Mouse (Mus musculus) kidney, postnatal 0 days (tissue): ENCODE results near the gene Naa40. TPM values are rescaled to one million over a fixed set of nuclear protein-coding genes. Genes with fewer than 3 reads are reported as not detected.

Experiments
- ATAC-seq: fragments of 200-750 bp; cut with Nextera tagmentation; replicated peaks from 2 replicates; pipeline ENCODE4 v1.8.0; 2017; ENCODE audit warnings: low read depth, moderate number of reproducible peaks, moderate TSS enrichment, moderate library complexity; ENCODE audit not compliant: low FRiP score
- DNase-seq: peaks from one replicate; pipeline ENCODE4 v3.0.0-alpha.2; 2016; ENCODE audit warnings: low spot score
- H3K27ac ChIP-seq: fragments of 300-500 bp; sonication (generic); 2 replicates; pipeline ENCODE4 v1.5.1; 2014; ENCODE audit warnings: mild to moderate bottlenecking
- H3K27me3 ChIP-seq: fragments of 300-500 bp; sonication (generic); 2 replicates; pipeline ENCODE4 v1.6.1; 2014; ENCODE audit warnings: low read length, mixed read lengths; ENCODE audit not compliant: insufficient read depth
- H3K36me3 ChIP-seq: fragments of 300-500 bp; sonication (generic); 2 replicates; pipeline ENCODE4 v1.6.1; 2014; ENCODE audit warnings: low read length, mixed read lengths; ENCODE audit not compliant: insufficient read depth
- H3K4me1 ChIP-seq: fragments of 300-500 bp; sonication (generic); replicated peaks from 2 replicates; pipeline ENCODE4 v1.6.1; 2014; ENCODE audit warnings: antibody characterized with exemption, low read length, mixed read lengths; ENCODE audit not compliant: insufficient read depth
- H3K4me2 ChIP-seq: fragments of 300-500 bp; sonication (generic); 2 replicates; pipeline ENCODE4 v1.6.1; 2014; ENCODE audit warnings: mild to moderate bottlenecking, low read length, moderate library complexity, mixed read lengths
- H3K4me3 ChIP-seq: fragments of 300-500 bp; sonication (generic); replicated peaks from 2 replicates; pipeline ENCODE4 v1.5.1; 2014; ENCODE audit warnings: low read depth, low read length
- H3K9ac ChIP-seq: fragments of 300-500 bp; sonication (generic); 2 replicates; pipeline ENCODE4 v1.6.1; 2014; ENCODE audit warnings: low read depth, low read length
- H3K9me3 ChIP-seq: fragments of 300-500 bp; sonication (generic); replicated peaks from 2 replicates; pipeline ENCODE4 v1.6.1; 2016; ENCODE audit warnings: low read length, inconsistent platforms, mixed read lengths
- CTCF ChIP-seq: IDR thresholded peaks from 2 replicates; pipeline ENCODE4 v1.5.1; 2016; ENCODE audit warnings: antibody characterized with exemption, low read depth, mild to moderate bottlenecking, moderate library complexity
- WGBS: fragments of 180-500 bp; shearing (Covaris S2); extraction: QIAGEN DNeasy Blood & Tissue Kit; methylation state at CpG from one replicate; pipeline ENCODE4 v1.1.7; 2014; 5-methylcytosine and 5-hydroxymethylcytosine counted together
- polyA plus RNA-seq: library from polyadenylated mRNA; unstranded; fragments of >200 nt; fragmentation: Nextera tagmentation; extraction: Ambion mirVana; gene quantifications from 2 replicates; pipeline ENCODE4 v1.2.1, GENCODE M21; 2015

Naa40 gene
- polyA plus RNA-seq, 1 experiment from 2014 or later, result 47.3 TPM

DNA sequence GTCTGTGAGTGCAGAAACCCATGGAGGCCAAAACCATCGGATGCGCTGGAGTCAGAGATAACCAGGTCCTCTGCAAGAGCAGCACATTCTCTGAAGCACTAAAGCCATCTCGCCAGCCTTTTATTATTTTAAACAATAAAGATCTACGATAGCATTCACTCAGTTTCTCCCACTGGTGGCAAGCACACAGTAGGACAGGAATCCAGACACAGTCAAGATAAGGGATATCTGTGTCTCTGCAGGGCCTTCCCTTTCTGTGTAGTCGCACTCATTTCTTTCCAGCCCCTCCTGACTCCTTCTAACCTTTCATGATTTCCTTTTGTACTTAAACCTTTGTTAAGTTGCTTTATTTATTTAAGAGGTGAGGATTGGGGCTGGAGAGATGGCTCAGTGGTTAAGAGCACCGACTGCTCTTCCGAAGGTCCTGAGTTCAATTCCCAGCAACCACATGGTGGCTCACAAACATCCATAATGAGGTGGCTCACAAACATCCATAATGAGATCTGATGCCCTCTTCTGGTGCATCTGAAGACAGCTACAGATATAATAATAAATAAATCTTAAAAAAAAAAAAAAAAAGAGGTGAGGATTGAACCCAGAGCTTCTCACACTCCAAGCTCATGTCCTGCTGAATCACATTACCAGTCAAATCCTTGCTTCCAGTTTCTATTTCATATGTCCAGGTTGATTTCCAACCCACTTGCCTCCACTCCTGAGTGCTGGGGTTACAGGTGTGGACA, 30.9 kb downstream of the Naa40 start:
- ATAC-seq (no peak), DNase-seq (no peak)
- H3K36me3 ChIP-seq, result peaks cover 12% of the 10 kb centered on the region
- H3K9me3 ChIP-seq, result no peaks in the 10 kb centered on the region
- no peak overlapping the region for H3K4me2 ChIP-seq
- peaks cover 17% of the 10 kb centered on the region for H3K4me1 ChIP-seq
- no peak overlapping the region for H3K9ac ChIP-seq
- peak; percentile 46; the same call in 1 of the 2 replicates for TF ChIP-seq CTCF
- WGBS, result 89% methylated on average over 7 of the region's 7 CpGs
- no peak overlapping the region for H3K27ac ChIP-seq
- H3K4me3 ChIP-seq, result no peak overlapping the region
- H3K27me3 ChIP-seq, result no peaks in the 10 kb centered on the region

DNA sequence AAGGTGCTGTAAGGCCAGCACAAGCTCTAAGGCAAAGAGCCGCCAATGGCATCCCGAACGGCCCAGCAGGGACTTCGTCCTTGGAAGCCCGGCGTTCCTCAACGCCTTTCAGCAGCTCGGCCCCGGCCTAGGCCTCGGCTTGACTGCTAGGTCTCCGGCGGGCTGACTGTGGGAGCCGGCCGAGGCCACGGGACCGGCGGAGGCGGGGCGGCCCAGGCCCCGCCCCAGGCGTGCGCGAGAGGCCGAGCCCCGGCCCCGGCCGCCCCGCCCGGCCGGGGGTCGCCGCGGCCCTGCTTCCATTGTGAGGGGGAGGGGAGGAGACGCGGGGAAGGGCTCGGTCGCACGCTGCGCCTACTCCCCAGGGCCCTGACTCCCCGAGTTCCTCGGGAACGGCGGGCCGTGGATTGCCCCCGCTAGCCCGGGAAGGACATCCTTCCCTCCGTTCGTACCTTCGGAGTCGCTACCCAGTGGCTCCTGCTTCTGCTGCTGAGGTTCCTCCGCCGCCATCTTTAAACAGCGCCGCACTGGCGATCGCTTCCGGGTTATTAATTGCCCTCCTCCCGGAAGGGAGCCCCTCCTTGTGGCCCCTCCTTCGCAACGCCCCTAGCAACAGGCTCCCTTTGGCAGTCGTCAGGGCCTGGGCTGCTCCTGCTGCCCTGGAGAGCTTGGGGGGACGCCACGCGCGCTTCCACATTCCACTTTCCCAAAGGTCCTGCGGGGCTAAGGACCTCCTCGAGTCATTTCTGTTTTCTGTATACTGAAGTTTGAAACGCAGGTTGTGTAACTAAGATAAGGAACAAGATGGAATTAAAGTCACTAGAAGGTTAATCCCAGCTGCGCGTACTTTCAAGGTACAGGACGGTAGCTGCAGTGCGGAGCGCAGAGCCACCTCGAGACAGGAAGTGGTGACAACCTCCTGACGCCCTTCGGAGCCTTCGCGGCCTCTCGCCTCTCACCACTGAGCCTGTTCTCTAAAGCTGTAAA, 34.9 kb downstream of the Naa40 start, which contains the start of gene Otub1:
Gene Otub1, minus strand, starts transcription at position 564 of the 984 bp plus-strand sequence.
- H3K9me3 ChIP-seq, result no peaks in the 10 kb centered on the region
- H3K27me3 ChIP-seq, result no peaks in the 10 kb centered on the region
- peaks cover 20% of the 10 kb centered on the region for H3K4me1 ChIP-seq
- H3K27ac ChIP-seq, result peak within 1 kb of the TSS; percentile 98
- TF ChIP-seq CTCF, result peak; percentile 6; the same call in 1 of the 2 replicates
- DNase-seq (peak; percentile 99), ATAC-seq (peak; percentile 95)
- under 1% methylated on average over 79 of the region's 79 CpGs for WGBS
- H3K4me3 ChIP-seq, result peak within 1 kb of the TSS; percentile 92
- H3K9ac ChIP-seq, result peak within 1 kb of the TSS; percentile 83
- peaks cover 21% of the 10 kb centered on the region for H3K36me3 ChIP-seq
- peak within 1 kb of the TSS; percentile 81 for H3K4me2 ChIP-seq

DNA sequence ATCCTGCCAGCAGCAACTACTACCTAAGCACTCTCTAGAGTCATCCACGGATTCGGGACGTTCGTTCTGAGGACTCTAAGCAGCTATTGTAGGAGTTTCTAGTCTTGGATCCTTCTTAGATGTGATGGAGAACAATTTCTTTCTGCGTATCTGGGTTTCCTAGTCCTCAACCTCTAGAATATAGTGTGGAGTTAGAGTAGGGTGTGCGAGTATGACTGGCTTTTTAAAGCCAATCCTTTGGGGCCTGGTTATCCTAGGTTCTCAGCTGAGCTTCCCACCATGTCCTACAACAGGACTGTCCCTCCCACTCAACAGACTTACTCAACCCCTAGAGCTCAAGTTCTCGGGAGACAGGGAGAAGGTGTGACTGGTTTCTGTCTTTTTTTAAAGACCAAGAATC, 35.7 kb downstream of the Naa40 start:
- no peak for ATAC-seq

DNA sequence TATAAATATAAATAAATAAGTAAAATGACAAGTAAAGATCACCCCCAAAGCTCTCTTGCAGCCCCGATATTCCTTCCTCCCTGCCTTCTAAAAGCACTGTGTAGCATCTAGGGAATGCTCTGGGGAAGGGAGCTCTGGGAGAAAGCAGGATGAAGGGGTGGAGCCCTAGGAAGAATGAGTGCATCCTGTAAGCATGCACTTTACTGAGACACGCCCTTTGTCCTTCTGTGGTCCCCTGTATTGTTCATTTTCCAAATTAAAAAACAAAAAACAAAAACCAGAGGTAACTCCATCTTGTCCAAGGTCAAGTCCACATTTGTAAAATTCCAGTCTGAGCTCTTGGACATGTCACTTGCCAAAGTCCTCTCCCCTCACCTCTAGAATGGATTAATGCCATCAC, 36.1 kb downstream of the Naa40 start:
- ATAC-seq (no peak), DNase-seq (no peak)
- H3K27me3 ChIP-seq, result no peaks in the 10 kb centered on the region
- H3K36me3 ChIP-seq, result peaks cover 33% of the 10 kb centered on the region
- H3K9ac ChIP-seq, result peak overlapping the region; percentile 83
- H3K4me2 ChIP-seq, result peak overlapping the region; percentile 81
- no peak for TF ChIP-seq CTCF
- WGBS, result 60% methylated on average over 2 of the region's 2 CpGs
- H3K9me3 ChIP-seq, result no peaks in the 10 kb centered on the region
- H3K27ac ChIP-seq, result peak overlapping the region; percentile 98; the same call in 1 of the 2 replicates
- H3K4me3 ChIP-seq, result peak overlapping the region; percentile 92; the same call in 1 of the 2 replicates
- H3K4me1 ChIP-seq, result peaks cover 20% of the 10 kb centered on the region

More for the DNA sequence above, 35.7 kb downstream of the Naa40 start:
- Histone ChIP-seq H3K9me3 (no peaks in the 10 kb centered on the region), H3K4me1 (peaks cover 20% of the 10 kb centered on the region), H3K27me3 (no peaks in the 10 kb centered on the region), H3K27ac (peak overlapping the region; percentile 98), H3K9ac (peak overlapping the region; percentile 83), H3K4me3 (peak overlapping the region; percentile 92), H3K4me2 (peak overlapping the region; percentile 81), H3K36me3 (peaks cover 28% of the 10 kb centered on the region)
- no peak for TF ChIP-seq CTCF
- WGBS, result 20% methylated on average over 7 of the region's 7 CpGs
- DNase-seq, result no peak

DNA sequence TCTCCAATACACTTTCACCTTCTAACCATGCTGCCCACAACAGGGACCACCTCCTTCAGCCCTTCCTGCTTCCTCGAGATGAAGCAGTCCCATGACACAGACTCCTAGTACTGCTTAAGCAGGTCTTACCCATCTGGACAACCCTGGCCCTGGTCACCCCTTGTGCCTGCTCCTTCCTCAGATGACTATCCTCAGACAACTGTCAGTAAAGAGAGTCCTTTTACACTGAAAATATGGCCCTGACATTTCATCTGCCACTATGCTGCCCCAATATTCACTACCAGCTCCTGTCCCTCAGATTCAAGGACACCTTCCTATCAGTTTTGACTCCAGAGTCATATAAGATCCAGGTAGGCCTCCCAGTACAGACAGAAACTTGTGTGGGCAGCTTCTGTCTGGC, 40.6 kb downstream of the Naa40 start:
- Histone ChIP-seq H3K27ac (no peak overlapping the region), H3K9ac (no peak overlapping the region), H3K4me3 (no peak overlapping the region), H3K36me3 (peaks cover 52% of the 10 kb centered on the region), H3K4me2 (no peak overlapping the region), H3K9me3 (no peaks in the 10 kb centered on the region), H3K4me1 (peaks cover 28% of the 10 kb centered on the region), H3K27me3 (no peaks in the 10 kb centered on the region)
- TF ChIP-seq CTCF, result no peak
- ATAC-seq, result no peak
- no peak for DNase-seq
- 48% methylated on average over 1 of the region's 1 CpGs for WGBS

DNA sequence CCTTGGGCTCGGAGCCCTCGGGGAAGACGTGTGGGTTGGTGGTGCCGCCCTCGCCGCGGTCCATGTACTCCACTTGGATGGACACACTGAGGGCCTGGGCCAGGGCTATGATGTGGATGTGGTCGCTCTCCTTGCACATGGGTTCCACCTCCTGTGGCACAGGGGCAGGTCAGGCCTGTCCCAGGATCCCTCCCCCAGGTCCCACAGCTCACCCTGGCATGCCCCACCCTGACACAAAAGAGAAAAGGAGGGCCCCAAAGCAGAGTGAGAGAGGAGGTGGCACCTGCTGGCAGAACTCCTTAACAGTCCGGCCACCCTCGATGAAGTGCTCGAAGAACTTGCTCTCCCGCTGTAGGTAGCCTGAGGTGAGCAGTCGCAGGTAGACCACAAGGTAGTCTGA, 41.9 kb downstream of the Naa40 start:
- Histone ChIP-seq H3K4me1 (peaks cover 16% of the 10 kb centered on the region), H3K27ac (no peak overlapping the region), H3K9ac (no peak overlapping the region), H3K4me2 (no peak overlapping the region), H3K27me3 (no peaks in the 10 kb centered on the region), H3K4me3 (no peak overlapping the region), H3K9me3 (no peaks in the 10 kb centered on the region), H3K36me3 (peaks cover 52% of the 10 kb centered on the region)
- no peak for TF ChIP-seq CTCF
- 80% methylated on average over 13 of the region's 13 CpGs for WGBS
- no peak for ATAC-seq
- DNase-seq, result no peak
